Mouse (Mus musculus) left cerebral cortex, adult 6 months (tissue): Measurements from ENCODE around the gene Ephx4. TPM values are rescaled to one million over a fixed set of nuclear protein-coding genes. Genes with fewer than 3 reads are reported as not detected.

ENCODE experiments used
- long read RNA-seq, 2 experiments: library from polyadenylated mRNA; unstranded; transcript quantifications; one replicate each; pipeline ENCODE4 v2.0.0; 2019 to 2020
- polyA plus RNA-seq: library from polyadenylated mRNA; unstranded; fragments of <200 nt; fragmentation: Nextera tagmentation; gene quantifications from 2 replicates; pipeline ENCODE4 v1.2.3, GENCODE M21; 2021

Gene Ephx4
- 128 and 161 TPM in 2 replicates for polyA plus RNA-seq
- long read RNA-seq, experiment 1, transcript Ephx4-201 (7 exons, 1,279 nt) = major isoform, 70 of 87 reads
- long read RNA-seq, experiment 1, partial matches to known transcripts = 1 of 87 reads
- long read RNA-seq, experiment 1, other reads (novel, unspliced or antisense) = 16 of 87 reads
- long read RNA-seq, experiment 2, transcript Ephx4-201 (7 exons, 1,279 nt) = major isoform, 77 of 105 reads
- long read RNA-seq, experiment 2, partial matches to known transcripts = 10 of 105 reads
- long read RNA-seq, experiment 2, other reads (novel, unspliced or antisense) = 18 of 105 reads

GRCm38 (mm10) chr5:107402436-107402835, at the start of gene Ephx4:
Ephx4 (plus strand) TSS chr5:107402736.

GRCm38 (mm10) chr5:107431249-107431648, 28.7 kb downstream of the Ephx4 start, which contains the start of gene Lpcat2b:
Lpcat2b (plus strand) TSS chr5:107431549.

GRCm38 (mm10) chr5:107437464-107438281, 35.1 kb downstream of the Ephx4 start, which contains the start of gene Btbd8:
Btbd8 (plus strand) TSS chr5:107437997.

Other genes starting within 250 kb of the Ephx4 start
- gene Tgfbr3, start 113.1 kb upstream of the Ephx4 start, polyA plus RNA-seq = 3.2 and 4.8 TPM in 2 replicates
- 1.9 and 4.2 TPM in 2 replicates for gene Brdt, start 71.6 kb upstream of the Ephx4 start, polyA plus RNA-seq
- not detected in 2 replicates for gene Lpcat2b, start 28.8 kb downstream of the Ephx4 start, polyA plus RNA-seq
- gene Btbd8, start 35.3 kb downstream of the Ephx4 start, polyA plus RNA-seq = 59.8 and 89.0 TPM in 2 replicates
- 0.14 TPM in 1 of 2 replicates, not detected in the other for gene Gm42669, start 104.9 kb downstream of the Ephx4 start, polyA plus RNA-seq
- gene 1700028K03Rik, start 132.0 kb downstream of the Ephx4 start, polyA plus RNA-seq = 0.20 and 0.32 TPM in 2 replicates
- gene Rpap2, start 194.6 kb downstream of the Ephx4 start, polyA plus RNA-seq = 19.3 and 26.3 TPM in 2 replicates
- 12.4 and 14.1 TPM in 2 replicates for gene Glmn, start 195.2 kb downstream of the Ephx4 start, polyA plus RNA-seq